14 mouse cellular contexts compared by ENCODE assay signal in the genomic region with DNA sequence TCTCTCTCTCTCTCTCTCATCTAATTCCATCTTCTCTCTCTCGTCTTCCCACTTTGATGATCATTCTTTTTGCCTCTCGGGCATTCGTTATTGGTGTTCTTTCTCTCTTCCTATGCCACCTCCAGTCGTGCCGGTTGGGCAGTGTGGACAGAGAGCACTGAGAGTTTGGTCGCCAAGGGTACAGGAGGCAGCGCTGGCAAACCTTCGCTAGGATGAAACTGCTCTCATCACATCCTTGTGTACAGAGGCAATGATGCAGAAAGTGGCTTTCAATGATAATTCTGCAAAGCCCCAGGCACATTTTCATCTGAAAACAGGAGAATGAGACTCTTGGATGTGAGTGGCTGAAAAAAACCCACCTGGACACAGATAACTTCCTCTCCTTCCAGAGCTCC.
DNase-seq lines count a peak whose midpoint lies in the region; ATAC-seq and TF ChIP-seq lines count a peak whose summit lies in the region.
"Had no signal": no experiment of that assay in that cellular context is flagged by ENCODE, and none has a peak within 500 bp of the region (broad histone marks: within the 10 kb centered on the region; RNA-seq: fewer than 3 reads in every experiment).

No protein-coding gene starts in this region.

- no peak overlapping the region for H3K4me3 ChIP-seq in forebrain, embryonic 13.5 days
- H3K4me3 ChIP-seq in forebrain, postnatal 0 days (ENCODE audit: low read depth, low read length): no peak overlapping the region
- no peak overlapping the region for H3K4me3 ChIP-seq in forebrain, embryonic 16.5 days (replicated peaks; ENCODE audit: low read length)
- no peak overlapping the region for H3K4me3 ChIP-seq in hindbrain, embryonic 16.5 days (ENCODE audit: low read length)
- H3K4me3 ChIP-seq in midbrain, postnatal 0 days (ENCODE audit: low read depth, low read length): no peak overlapping the region
- H3K4me3 ChIP-seq in lung, adult 2 months (replicated peaks; ENCODE audit: extremely low read depth, low read depth, low read length): no peak overlapping the region
- H3K4me3 ChIP-seq: heart, embryonic 12.5 days; limb, embryonic 13.5 days had no signal

- ATAC-seq in forebrain, embryonic 13.5 days: no peak
- no peak; the same call in 1 of the 2 replicates for ATAC-seq in forebrain, postnatal 0 days
- ATAC-seq in forebrain, embryonic 16.5 days: peak; percentile 64; the same call in 1 of the 2 replicates
- ATAC-seq in hindbrain, embryonic 16.5 days: peak; percentile 88
- no peak for ATAC-seq in midbrain, postnatal 0 days (ENCODE audit: low FRiP score)

- peaks cover 13% of the 10 kb centered on the region for H3K4me1 ChIP-seq in forebrain, embryonic 13.5 days
- 0 out of 2 replicates have a peak, but pooled peaks cover 4% of the 10 kb centered on the region for H3K4me1 ChIP-seq in forebrain, postnatal 0 days (ENCODE audit: insufficient read depth)
- peaks cover 8% of the 10 kb centered on the region; the same call in 1 of the 2 replicates for H3K4me1 ChIP-seq in forebrain, embryonic 16.5 days (replicated peaks; ENCODE audit: control insufficient read depth, insufficient read depth, low read length)
- H3K4me1 ChIP-seq in hindbrain, embryonic 16.5 days (ENCODE audit: control insufficient read depth, insufficient read depth, low read depth, low read length): no peaks in the 10 kb centered on the region
- no peaks in the 10 kb centered on the region for H3K4me1 ChIP-seq in midbrain, postnatal 0 days (ENCODE audit: insufficient read depth, low read length)
- H3K4me1 ChIP-seq in lung, adult 2 months (ENCODE audit: control insufficient read depth, insufficient read depth, low read length): no peaks in the 10 kb centered on the region
- H3K4me1 ChIP-seq: heart, embryonic 12.5 days; limb, embryonic 13.5 days had no signal

- DNase-seq in forebrain, postnatal 0 days: no peak
- peak; percentile 55 for DNase-seq in midbrain, postnatal 0 days (ENCODE audit: low spot score)
- no peak for DNase-seq in lung, adult 2 months
- DNase-seq in layer of hippocampus, adult 11-12 months (ENCODE audit: low spot score): no peak
- DNase-seq: cerebellum, adult 18-20 months; heart, postnatal 36 days; kidney, adult 18-20 months; layer of hippocampus, postnatal 36 days; right cerebral cortex, postnatal 14 days had no signal

- no peak overlapping the region for H3K9ac ChIP-seq in forebrain, embryonic 13.5 days
- H3K9ac ChIP-seq in forebrain, postnatal 0 days: no peak overlapping the region
- H3K9ac ChIP-seq in forebrain, embryonic 16.5 days (replicated peaks; ENCODE audit: low read depth, low read length): no peak overlapping the region
- no peak overlapping the region for H3K9ac ChIP-seq in hindbrain, embryonic 16.5 days (ENCODE audit: low read depth, low read length)
- no peak overlapping the region for H3K9ac ChIP-seq in midbrain, postnatal 0 days (replicated peaks; ENCODE audit: low read length, poor library complexity, severe bottlenecking)
- H3K9ac ChIP-seq: heart, embryonic 12.5 days; limb, embryonic 13.5 days had no signal

- TF ChIP-seq POLR2A in lung, adult 2 months (IDR thresholded peaks at IDR 0.05; ENCODE audit: borderline replicate concordance, extremely low read depth, low read depth, low read length): no peak

- no peak overlapping the region for H3K27ac ChIP-seq in forebrain, embryonic 13.5 days
- no peak overlapping the region for H3K27ac ChIP-seq in forebrain, postnatal 0 days (ENCODE audit: low read depth, low read length)
- H3K27ac ChIP-seq in forebrain, embryonic 16.5 days (ENCODE audit: low read length): no peak overlapping the region
- H3K27ac ChIP-seq in hindbrain, embryonic 16.5 days (ENCODE audit: low read depth, low read length): no peak overlapping the region
- no peak overlapping the region for H3K27ac ChIP-seq in midbrain, postnatal 0 days (ENCODE audit: low read depth, low read length)
- H3K27ac ChIP-seq: limb, embryonic 13.5 days had no signal

- H3K9me3 ChIP-seq in forebrain, embryonic 13.5 days (replicated peaks): no peaks in the 10 kb centered on the region
- H3K9me3 ChIP-seq in forebrain, postnatal 0 days (ENCODE audit: low read length): no peaks in the 10 kb centered on the region
- no peaks in the 10 kb centered on the region for H3K9me3 ChIP-seq in forebrain, embryonic 16.5 days (ENCODE audit: control insufficient read depth, low read length)
- no peaks in the 10 kb centered on the region for H3K9me3 ChIP-seq in hindbrain, embryonic 16.5 days (ENCODE audit: control insufficient read depth, low read length)
- H3K9me3 ChIP-seq in midbrain, postnatal 0 days (ENCODE audit: low read length): no peaks in the 10 kb centered on the region
- H3K9me3 ChIP-seq: heart, embryonic 12.5 days; limb, embryonic 13.5 days had no signal

- 60% methylated on average over 8 of the region's 8 CpGs for WGBS in forebrain, embryonic 13.5 days
- 42% methylated on average over 8 of the region's 8 CpGs for WGBS in forebrain, postnatal 0 days
- WGBS in forebrain, embryonic 16.5 days: 34% methylated on average over 8 of the region's 8 CpGs
- WGBS in hindbrain, embryonic 16.5 days: 33% methylated on average over 8 of the region's 8 CpGs
- 32% methylated on average over 8 of the region's 8 CpGs for WGBS in midbrain, postnatal 0 days
- 65% methylated on average over 8 of the region's 8 CpGs for WGBS in lung, adult 2 months

- peak overlapping the region; percentile 27 for H3K4me2 ChIP-seq in forebrain, embryonic 13.5 days
- no peak overlapping the region for H3K4me2 ChIP-seq in forebrain, postnatal 0 days (ENCODE audit: low read depth)
- H3K4me2 ChIP-seq in forebrain, embryonic 16.5 days (ENCODE audit: low read length): no peak overlapping the region
- H3K4me2 ChIP-seq in hindbrain, embryonic 16.5 days (ENCODE audit: low read length): peak overlapping the region; percentile 12; the same call in 1 of the 2 replicates
- no peak overlapping the region for H3K4me2 ChIP-seq in midbrain, postnatal 0 days (ENCODE audit: low read depth, low read length, poor library complexity, severe bottlenecking)
- H3K4me2 ChIP-seq: heart, embryonic 12.5 days; limb, embryonic 13.5 days had no signal

- no peaks in the 10 kb centered on the region for H3K27me3 ChIP-seq in forebrain, embryonic 13.5 days
- H3K27me3 ChIP-seq in forebrain, postnatal 0 days (ENCODE audit: insufficient read depth, low read length): no peaks in the 10 kb centered on the region
- no peaks in the 10 kb centered on the region for H3K27me3 ChIP-seq in forebrain, embryonic 16.5 days (replicated peaks; ENCODE audit: control insufficient read depth, insufficient read depth, low read length)
- H3K27me3 ChIP-seq in hindbrain, embryonic 16.5 days (replicated peaks; ENCODE audit: control insufficient read depth, insufficient read depth, low read length): no peaks in the 10 kb centered on the region
- no peaks in the 10 kb centered on the region for H3K27me3 ChIP-seq in midbrain, postnatal 0 days (ENCODE audit: insufficient read depth, low read length)
- H3K27me3 ChIP-seq: heart, embryonic 12.5 days; limb, embryonic 13.5 days had no signal

- no peaks in the 10 kb centered on the region for H3K36me3 ChIP-seq in forebrain, embryonic 13.5 days (ENCODE audit: poor library complexity, severe bottlenecking)
- H3K36me3 ChIP-seq in forebrain, postnatal 0 days (ENCODE audit: insufficient read depth): no peaks in the 10 kb centered on the region
- no peaks in the 10 kb centered on the region for H3K36me3 ChIP-seq in forebrain, embryonic 16.5 days (ENCODE audit: control insufficient read depth, insufficient read depth)
- no peaks in the 10 kb centered on the region for H3K36me3 ChIP-seq in hindbrain, embryonic 16.5 days (ENCODE audit: control insufficient read depth, insufficient read depth, low read length)
- no peaks in the 10 kb centered on the region for H3K36me3 ChIP-seq in midbrain, postnatal 0 days (ENCODE audit: insufficient read depth, low read length)
- H3K36me3 ChIP-seq: heart, embryonic 12.5 days; limb, embryonic 13.5 days had no signal

- TF ChIP-seq CTCF in forebrain, postnatal 0 days (IDR thresholded peaks at IDR 0.05; ENCODE audit: low read depth): no peak
- no peak for TF ChIP-seq CTCF in midbrain, postnatal 0 days (IDR thresholded peaks at IDR 0.05)
- TF ChIP-seq CTCF in lung, adult 2 months (IDR thresholded peaks at IDR 0.05; ENCODE audit: insufficient read depth, low read length): no peak

Comparison
In these comparisons a context has a peak if more than half of its experiments do, and no peak if none do; other contexts are left out.
1. ATAC-seq: peak in forebrain, embryonic 16.5 days (single experiment) and hindbrain, embryonic 16.5 days (single experiment); none in forebrain, embryonic 13.5 days (single experiment), forebrain, postnatal 0 days (single experiment) and midbrain, postnatal 0 days (single experiment).
2. H3K4me2 ChIP-seq: peak in forebrain, embryonic 13.5 days (single experiment) and hindbrain, embryonic 16.5 days (single experiment); none in forebrain, postnatal 0 days (single experiment), forebrain, embryonic 16.5 days (single experiment) and midbrain, postnatal 0 days (single experiment).